Mouse (Mus musculus): Measurements from ENCODE around the gene Dbp. TPM values are rescaled to one million over a fixed set of nuclear protein-coding genes. Genes with fewer than 3 reads are reported as not detected.

Dbp gene
- total RNA-seq, 2 experiments from 2014 or later, result 37.1 to 43.4 TPM

DNA sequence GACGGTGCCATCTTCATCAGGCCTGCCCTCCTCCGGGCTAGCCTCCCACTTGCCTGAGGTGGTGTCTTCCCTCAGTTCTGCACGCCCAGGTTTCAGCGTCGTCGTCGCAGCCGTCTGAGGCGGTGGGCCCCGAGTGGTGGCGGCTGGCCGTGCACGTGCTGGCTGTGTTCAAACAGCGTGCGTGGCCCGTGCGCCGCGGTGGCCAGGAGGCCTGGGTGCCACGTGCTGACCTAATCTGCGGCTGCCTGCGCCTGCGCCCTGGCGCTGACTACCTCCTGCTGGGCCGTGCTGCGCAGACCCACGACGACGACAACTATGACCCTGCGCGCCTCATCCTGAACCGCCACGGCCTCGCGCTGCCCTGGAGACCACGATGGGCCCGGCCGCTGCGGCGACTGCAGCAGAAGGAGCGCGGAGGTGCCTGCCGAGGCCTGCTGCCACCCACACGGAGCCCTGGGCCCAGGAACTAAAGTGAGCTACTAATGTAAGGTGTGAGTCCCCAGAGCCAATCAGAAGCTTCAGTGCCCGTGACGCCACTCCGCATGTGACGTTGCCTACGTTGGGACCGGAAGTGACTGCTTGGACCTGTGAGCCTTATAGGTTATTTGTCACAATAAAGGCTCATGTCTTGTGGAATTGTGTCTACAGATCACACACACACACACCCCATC is 10.8 kb upstream of the Dbp start, which contains the start of gene Sec1:
TSS of gene Sec1 (minus strand) at position 482 of the 671 bp plus-strand sequence.
- no peak for DNase-seq (ENCODE audit: low spot score in 2 of 2)

DNA sequence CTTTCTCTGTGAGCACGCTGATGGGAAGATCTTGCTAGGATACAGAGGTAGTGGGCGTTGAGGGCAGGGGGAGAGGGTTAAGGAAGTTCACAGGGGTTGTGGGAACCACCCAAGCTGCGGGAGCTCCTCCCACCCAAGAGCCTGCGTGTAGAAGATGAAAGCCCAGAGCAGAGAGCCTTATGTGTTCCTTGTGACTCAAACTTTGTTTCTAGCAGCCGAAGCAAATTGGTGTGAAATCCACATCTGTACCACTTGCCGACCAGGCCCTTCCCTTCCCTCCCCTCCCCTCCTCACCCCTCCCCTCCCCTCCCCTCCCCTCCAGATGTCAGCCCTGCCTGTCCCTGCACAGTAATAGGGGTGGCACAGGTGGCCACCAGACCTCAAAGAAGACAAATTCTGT is 9.8 kb upstream of the Dbp start:
- no peak for DNase-seq (ENCODE audit: low spot score in 2 of 2)

DNA sequence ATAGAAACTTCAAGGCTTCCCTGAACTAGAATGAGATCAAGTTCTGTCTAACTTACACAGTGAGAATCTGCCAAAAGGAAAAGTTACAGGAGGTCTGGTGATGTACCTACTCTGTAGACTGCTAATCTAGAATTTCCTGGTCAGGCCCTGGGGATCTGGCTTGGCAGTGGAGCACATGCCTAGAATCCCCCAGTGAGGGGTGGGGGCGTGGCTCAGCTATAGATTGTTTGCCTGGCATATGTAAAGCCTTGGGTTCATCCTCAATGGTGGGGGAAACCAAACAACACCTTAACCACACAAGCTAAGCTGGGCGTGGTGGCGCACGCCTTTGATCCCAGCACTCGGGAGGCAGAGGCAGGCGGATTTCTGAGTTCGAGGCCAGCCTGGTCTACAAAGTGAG is 7.0 kb upstream of the Dbp start:
- no peak for DNase-seq (ENCODE audit: low spot score in 2 of 2)

DNA sequence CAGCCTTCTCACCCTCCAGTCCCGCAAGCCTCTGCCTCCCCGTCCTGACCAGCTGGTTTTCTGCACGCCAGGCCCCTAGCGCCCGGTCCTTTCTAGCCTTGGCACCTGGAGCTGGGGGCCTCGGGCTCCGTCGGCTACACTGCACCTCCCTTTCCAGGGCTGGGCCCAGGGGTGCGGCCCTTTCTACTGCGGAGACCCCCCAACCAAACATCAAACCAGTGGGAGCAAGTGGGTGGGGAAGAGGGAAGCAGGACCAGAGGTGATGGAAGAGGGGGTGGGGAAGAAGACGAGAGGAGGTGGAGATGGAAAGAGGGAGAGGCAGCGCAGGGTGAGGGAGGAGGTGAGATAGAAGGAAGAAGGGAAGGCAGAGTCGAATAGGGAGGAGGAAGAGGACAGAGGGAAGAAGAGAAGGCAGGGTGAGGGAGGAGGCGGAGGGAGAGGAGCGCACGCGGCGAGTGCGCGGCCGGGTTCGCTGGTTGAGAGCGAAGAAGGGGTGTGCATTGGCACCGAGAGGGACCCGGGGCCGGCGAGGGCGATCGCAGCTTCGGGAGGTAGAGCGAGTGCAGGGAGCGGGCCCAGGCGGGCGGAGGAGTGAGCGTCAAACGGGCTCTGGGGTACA is 5.3 kb upstream of the Dbp start, which contains the start of gene Car11:
TSS of gene Car11 (plus strand) at position 321 of the 619 bp plus-strand sequence.
- peak in 1 of 2 experiments; percentile 59 for DNase-seq (ENCODE audit: low spot score in 2 of 2)

DNA sequence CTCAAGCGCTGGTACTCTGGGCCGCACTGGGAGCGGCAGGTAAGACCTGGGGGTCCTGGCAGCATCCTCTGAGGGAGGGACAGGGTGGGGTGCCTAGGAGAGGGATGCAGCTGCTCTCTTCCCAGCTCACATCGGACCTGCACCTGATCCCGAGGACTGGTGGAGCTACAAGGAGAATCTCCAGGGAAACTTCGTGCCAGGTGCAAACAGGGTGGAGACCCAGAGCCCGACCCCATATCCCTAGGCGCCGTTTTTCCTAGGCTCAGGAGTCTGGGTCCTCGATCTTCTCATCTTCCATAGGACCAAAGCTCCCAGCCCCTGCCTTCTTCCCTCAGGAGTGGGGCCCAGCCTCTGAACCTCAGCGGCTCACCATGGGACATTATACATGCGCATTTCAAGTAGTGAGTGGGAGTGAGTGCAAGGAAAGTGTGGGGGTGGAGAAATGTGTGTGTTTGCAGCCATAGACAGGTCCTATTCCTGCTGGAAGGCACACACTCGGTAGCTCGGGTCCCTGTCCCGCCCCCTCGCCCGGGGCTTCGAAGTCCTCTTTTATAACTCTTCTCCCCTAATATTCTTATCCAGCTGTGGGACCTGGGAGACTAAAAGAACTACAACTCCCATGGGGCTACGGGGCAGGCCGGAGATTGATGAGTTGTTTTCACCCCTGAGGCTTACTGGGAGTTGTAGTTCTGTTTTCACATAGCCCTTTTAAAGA is 4.4 kb upstream of the Dbp start:
- peak; percentile 73 to 79 for DNase-seq (ENCODE audit: low spot score in 2 of 2)

DNA sequence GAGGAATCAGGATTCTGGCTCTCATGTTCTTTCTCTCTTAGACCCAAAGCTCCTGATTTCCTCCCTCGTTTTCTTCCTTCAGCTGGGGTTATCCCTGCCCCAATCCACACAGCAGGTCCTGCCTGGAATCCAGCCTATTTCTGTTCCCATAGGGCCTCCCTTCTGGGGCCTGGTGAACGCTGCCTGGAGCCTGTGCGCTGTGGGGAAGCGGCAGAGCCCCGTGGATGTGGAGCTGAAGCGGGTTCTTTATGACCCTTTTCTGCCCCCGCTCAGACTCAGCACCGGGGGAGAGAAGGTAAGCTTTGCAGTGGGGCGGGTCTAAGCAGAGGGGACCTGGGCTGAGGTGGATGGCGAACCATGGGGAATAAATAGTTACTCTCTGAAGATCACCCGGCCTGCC is 3.8 kb upstream of the Dbp start:
- peak in 1 of 2 experiments; percentile 55 for DNase-seq (ENCODE audit: low spot score in 2 of 2)

DNA sequence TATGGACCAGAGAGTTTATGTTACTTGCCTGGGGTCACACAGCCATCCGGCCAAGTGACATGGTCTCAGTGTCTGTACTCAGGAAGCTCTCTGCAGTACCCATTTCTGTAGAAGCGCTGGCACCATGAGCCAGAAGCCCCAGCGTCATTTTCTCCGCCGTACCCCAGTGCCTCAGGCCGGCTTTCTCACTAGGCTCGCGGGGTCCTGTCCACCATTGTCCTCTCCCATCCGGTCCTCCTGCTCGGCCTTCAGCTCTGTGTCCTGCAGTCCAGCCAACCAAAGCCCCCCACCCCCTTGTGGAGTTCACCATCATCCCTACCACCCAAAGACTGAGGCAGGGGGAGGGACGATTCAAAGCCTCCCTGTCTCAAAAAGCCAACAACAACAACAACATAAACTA is 3.3 kb upstream of the Dbp start:
- peak in 1 of 2 experiments; percentile 4 for DNase-seq (ENCODE audit: low spot score in 2 of 2)

DNA sequence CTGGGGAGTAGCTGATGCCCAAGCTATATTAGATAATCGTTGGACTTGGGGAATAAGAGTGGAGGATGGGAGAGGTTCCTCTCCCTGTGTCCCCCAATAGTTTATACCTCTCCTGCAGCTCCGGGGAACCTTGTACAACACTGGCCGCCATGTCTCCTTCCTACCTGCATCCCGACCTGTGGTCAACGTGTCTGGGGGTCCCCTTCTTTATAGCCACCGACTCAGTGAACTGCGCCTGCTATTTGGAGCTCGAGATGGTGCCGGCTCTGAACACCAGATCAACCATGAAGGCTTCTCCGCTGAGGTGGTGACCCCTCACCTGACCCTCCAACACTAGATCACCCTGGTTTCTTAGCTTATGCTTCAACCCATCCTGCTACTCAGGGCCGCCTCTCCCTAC is 2.6 kb upstream of the Dbp start:
- DNase-seq (ENCODE audit: low spot score in 2 of 2), result no peak

DNA sequence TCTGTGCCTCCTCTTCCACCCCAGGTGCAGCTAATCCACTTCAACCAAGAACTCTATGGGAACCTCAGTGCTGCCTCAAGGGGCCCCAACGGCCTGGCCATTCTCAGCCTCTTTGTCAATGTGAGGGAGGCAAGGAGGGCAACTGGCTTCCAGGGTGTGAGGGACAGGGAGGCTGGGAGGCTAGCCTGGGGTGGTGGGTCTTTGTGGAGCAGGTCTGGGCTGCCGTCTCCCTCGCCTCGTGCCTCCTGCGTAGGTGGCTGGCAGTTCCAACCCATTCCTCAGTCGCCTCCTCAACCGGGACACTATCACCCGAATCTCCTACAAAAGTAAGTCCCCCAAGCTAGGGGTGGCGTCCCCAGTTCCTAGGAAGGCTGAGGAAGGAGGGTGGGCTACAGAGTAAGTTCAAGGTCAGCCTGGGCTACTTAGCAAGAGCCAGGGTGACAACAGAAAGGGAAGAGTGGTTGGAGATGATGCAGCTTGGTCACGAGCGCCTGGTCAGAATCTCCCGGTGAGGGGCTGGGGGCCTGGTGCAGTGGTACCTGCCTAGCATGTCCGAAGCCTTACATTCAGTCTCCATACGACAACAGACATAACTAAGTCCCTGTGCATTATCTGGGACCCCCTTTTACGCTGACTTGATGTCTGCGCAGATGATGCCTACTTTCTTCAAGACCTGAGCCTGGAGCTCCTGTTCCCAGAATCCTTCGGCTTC is 1.9 kb upstream of the Dbp start:
- no peak for DNase-seq (ENCODE audit: low spot score in 2 of 2)

DNA sequence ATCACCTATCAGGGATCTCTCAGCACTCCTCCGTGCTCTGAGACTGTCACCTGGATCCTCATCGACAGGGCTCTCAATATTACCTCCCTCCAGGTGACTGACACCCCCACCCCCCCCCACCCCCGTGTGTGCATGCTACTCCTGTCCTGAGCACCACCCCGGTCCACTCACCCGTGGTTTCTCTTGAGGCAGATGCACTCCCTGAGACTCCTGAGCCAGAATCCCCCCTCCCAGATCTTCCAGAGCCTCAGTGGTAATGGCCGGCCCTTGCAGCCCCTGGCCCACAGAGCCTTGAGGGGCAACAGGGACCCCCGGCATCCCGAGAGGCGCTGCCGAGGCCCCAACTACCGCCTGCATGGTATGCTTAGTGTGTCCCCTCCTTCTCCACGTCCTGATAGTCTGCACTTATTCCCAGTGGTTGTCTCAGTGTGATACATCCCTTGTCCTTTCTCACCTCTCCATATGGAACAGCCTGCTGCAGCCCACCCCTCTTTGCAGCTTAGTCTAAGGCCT is 1.3 kb upstream of the Dbp start:
- DNase-seq (ENCODE audit: low spot score in 2 of 2), result no peak

DNA sequence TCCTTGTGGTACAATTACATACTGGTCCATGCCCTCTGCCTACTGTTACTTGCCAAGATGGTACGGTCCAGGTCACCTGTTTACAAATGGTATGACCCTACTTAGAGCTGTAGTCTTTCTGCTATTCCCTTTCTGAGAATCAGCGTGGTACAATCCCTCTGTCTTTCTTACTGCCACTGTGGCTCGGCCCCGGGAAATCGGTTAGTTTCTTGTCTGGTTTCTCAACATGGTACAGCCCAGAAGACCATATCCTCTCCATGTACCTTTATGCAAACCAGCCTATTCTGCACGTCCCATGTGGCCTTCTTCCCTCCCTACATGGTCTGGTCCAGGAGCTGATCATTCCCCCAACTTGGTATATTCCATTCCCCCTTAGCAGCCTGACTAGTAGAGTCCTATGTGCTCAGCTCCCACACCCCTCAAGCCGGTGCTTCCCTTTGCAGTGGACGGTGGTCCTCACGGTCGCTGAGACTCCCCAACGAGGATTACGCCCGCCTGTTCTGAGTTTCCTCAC is 785 bp upstream of the Dbp start:
- peak; percentile 74 to 81 for DNase-seq (ENCODE audit: low spot score in 2 of 2)

DNA sequence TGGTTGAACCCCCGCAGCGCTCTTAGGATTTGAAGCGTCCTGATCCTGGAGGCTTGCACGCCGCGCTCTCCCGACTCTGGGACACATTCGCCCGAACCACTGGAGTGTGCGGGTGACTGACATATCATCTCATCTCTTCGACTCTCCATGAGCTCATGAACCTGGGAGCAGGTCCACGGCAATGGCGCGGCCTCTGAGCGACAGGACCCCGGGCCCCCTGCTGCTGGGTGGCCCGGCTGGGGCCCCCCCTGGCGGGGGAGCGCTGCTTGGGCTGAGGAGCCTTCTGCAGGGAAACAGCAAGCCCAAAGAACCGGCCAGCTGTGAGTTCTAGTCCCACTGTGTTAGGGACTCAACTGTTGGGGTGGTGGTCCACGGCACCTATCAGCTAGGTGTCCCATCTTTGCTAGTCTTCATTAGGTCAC is 566 bp downstream of the Dbp start:
- DNase-seq (ENCODE audit: low spot score in 2 of 2), result no peak

DNA sequence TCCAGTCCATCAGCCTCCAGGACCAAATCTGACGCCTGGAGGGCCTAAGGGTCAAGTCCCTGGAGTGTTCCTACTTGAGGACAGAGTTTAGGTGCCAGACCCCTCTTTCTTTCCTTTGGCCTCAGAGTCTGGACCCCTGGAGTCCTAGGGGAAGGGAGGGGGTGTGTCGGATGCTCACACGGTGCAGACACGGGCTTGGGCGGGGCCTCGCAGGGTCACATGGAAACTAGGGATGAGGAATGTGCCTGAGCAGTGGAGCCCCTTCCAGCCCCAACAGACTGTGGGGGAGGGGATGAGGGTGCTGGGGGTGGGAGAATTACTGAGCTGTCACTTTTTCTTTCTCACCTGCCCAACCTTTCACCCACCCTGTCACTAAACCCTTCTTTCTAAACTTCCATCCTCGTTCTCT is 989 bp downstream of the Dbp start:
- peak; percentile 84 to 87 for DNase-seq (ENCODE audit: low spot score in 2 of 2)

DNA sequence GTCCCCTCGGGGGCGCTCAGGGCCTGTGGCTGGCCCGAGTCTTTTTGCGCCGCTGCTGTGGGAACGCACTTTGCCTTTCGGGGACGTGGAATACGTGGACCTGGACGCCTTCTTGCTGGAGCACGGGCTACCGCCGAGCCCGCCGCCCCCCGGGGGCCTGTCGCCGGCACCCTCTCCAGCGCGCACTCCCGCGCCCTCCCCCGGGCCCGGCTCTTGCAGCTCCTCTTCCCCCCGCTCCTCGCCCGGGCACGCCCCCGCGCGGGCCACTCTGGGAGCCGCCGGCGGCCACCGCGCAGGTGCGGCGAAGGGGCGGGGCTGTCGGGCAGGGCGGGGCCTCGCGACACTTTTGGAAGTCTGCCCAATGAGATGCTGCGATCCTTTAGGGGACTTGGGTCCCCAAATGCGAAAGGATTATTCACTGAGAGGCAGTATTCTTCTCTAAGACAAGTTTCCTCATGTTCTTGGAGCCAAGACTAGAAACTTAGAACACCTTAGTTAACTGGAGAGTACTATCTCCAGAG is 1.9 kb downstream of the Dbp start:
- peak; percentile 85 to 90 for DNase-seq (ENCODE audit: low spot score in 2 of 2)

DNA sequence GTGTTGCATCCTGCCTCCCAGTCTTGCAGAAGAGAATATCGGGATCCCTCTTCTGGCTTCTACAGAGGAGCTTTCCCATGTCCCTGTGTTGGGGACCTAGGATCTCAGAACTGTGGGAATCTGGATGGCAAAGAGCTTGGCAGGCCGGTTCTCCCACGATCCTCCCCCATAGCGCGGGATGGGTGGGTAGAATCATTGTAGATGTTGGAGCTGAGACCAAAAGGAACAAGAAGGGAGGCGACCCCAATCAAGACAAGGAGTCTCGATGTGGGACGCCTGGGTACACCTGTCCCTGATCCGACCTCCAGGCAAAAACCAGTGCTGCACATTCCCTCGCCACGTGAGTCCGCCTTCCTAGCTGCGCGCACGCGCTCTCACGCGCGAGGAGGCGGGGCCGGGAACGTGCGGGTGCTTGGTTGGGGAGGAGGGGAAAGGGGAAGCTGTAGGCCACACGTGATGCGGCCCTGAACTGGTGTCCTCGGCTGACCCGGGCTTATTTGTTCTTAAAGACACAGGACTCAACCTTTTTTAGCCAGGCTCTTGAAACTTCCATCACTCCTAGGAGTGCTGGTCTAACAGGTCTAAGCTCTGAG is 2.6 kb downstream of the Dbp start:
- peak; percentile 97 for DNase-seq (ENCODE audit: low spot score in 2 of 2)

DNA sequence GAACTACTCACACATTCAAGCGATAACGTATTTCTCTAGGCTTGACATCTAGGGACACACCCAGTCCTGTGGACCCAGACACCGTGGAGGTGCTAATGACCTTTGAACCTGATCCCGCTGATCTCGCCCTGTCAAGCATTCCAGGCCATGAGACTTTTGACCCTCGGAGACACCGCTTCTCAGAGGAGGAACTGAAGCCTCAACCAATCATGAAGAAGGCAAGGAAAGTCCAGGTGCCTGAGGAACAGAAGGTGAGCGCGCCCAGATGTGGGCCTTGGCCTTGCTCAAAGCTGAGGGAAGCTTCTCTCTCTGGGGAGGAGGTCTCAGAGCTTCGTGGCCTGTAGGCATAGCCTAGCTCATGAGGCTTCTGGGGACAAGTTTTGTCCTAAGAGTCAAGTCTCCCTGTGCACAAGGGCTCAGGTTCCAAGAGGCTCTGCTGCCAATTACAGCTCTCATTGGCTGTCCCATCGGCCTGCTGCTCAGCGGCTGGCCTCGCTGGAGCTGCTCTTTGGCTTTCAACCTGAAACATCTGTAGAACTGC is 3.4 kb downstream of the Dbp start:
- no peak for DNase-seq (ENCODE audit: low spot score in 2 of 2)

DNA sequence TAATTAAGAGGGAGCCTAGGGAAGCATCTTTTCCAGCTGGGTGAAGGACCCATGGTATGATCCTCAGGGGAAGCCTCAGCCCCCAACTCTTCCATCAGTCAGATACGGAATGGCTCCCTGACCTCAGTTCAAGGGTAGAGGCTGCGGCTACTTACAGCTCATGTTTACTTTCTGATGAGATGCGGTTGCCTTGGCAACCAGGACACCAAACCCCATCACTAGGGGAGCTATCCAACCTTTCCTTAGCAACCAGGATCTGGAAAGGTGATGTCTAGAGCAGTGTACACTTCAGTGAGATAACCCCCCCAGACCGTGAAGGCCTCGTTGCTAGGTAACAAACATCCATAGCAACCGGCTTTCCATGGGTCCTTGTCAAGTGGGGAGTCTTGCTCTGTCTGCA is 4.1 kb downstream of the Dbp start:
- DNase-seq (ENCODE audit: low spot score in 2 of 2), result peak in 1 of 2 experiments; percentile 46

DNA sequence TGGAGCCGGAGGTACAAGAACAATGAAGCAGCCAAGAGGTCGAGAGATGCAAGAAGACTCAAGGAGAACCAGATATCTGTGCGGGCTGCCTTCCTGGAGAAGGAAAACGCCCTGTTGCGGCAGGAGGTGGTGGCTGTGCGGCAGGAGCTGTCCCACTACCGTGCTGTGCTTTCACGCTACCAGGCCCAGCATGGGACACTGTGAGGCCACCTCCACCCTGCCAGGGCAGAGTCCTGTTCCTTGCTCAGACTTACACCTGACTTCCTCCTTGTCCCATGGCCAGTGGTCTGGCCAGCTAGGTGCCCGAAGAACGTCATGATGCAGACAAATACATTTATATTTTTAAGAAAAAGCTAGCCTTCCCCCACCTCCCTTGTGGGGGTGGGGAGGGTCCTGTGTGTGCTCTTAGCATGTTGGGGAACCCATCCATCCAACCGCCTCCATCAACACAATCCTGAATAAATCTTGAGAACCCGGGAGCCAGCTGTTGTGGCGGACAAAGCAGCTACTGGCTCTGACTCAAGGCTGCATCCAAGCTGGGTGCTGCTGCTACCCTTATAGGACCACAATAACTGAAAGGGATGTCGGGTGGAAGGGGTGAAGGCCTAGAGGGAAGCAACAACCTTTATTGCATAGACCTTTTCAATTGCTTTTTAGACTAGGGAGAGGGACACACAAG is 4.9 kb downstream of the Dbp start:
- DNase-seq (ENCODE audit: low spot score in 2 of 2), result peak in 1 of 2 experiments; percentile 30

DNA sequence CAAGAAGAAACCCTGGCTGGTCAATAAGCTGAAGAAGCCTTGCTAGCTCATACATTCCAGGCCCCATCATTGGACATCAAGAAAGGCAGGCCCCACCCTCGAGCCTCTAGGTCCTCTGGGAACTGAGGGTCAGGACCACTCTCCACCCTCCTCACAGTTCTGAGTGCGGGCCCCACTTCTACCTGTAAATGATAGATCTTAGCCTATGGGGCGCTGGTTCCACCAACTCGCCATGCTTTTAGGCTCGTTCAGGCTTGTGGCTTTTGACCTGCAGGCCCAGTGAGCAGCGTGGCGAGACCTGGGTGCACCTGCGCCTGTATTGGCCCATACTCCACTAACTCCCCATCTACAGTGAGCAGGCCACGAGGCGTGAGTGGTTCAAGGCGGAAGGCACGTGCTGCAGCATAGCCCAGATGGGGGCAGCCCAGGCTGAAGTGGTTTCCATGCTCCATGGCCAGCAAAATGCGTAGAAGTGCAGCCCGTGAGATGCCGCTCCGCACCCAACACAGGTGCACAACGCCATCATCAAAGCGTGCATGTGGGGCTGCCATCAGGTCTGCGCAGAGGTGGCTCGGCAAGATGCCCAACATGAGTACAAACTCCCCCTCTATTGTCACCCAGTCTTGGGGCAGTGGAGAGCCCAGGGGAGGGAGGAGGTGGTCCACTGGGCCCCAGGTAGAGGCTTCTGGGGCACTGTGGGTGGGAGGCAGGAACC is 5.7 kb downstream of the Dbp start:
- peak in 1 of 2 experiments; percentile 33 for DNase-seq (ENCODE audit: low spot score in 2 of 2)

Measured in layer of hippocampus, postnatal 10 days (tissue).